Comparison of ENCODE assay signal across 24 mouse cellular contexts in the genomic region with DNA sequence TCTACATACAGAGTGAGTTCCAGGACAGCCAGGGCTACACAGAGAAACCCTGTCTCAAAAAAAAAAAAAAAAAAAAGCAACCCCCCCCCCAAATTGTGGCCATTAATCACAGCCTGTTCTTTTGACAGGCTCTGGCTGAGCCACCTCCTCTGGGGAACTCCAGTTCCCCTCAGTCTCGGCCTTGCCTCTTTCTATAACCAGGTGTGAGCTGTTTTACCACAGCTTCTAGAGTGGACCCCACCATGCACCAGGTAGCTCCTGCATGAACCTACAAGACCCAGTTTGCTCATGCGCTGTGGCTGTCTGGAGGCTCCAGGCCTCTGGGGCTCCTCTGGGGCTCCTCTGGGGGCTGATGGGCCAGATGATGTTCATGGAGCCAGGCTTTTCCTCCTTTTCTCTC. TPM values are rescaled to one million over a fixed set of nuclear protein-coding genes. Genes with fewer than 3 reads are reported as not detected.
DNase-seq lines count a peak whose midpoint lies in the region; TF ChIP-seq lines count a peak whose summit lies in the region.
"Had no signal": no experiment of that assay in that cellular context is flagged by ENCODE, and none has a peak within 500 bp of the region (broad histone marks: within the 10 kb centered on the region; RNA-seq: fewer than 3 reads in every experiment).

No protein-coding gene starts in this region.

- intact Hi-C loops in heart, postnatal 25 days (cut with DNase I), result loop anchor here (5.0 kb wide), 1 partner anchor 33 kb away; the partner anchor contains the start of genes Lyzl4 and Vipr1

- H3K9ac ChIP-seq in CH12.LX (ENCODE audit: insufficient read depth, low read depth), result no peak overlapping the region
- H3K9ac ChIP-seq: embryonic facial prominence, embryonic 13.5 days; forebrain, embryonic 13.5 days; liver, embryonic 13.5 days; lung, embryonic 14.5 days had no signal

- TF ChIP-seq EP300 in CH12.LX (IDR thresholded peaks at IDR 0.05; ENCODE audit: low read length), result no peak

- H3K36me3 ChIP-seq in spleen, adult 2 months (ENCODE audit: control insufficient read depth, insufficient read depth, low read length), result no peaks in the 10 kb centered on the region
- peaks cover 0 to 14% of the 10 kb centered on the region in 2 experiments for H3K36me3 ChIP-seq in CH12.LX (replicated peaks in 1 of 2; ENCODE audit: control insufficient read depth in 1 of 2, insufficient read depth in 1 of 2, low read length in 1 of 2)
- H3K36me3 ChIP-seq: embryonic facial prominence, embryonic 13.5 days; hindbrain, embryonic 10.5 days; liver, embryonic 13.5 days; midbrain, embryonic 10.5 days had no signal

- no peaks in the 10 kb centered on the region for H3K79me2 ChIP-seq in CH12.LX (replicated peaks; ENCODE audit: control insufficient read depth, extremely low read depth, insufficient read depth, poor library complexity, severe bottlenecking)

- H3K4me2 ChIP-seq in CH12.LX (ENCODE audit: insufficient read depth, low read depth, poor library complexity, severe bottlenecking), result 0 out of 2 replicates have a peak overlapping the region, but pooled peaks have one; percentile 4
- H3K4me2 ChIP-seq: embryonic facial prominence, embryonic 13.5 days; forebrain, embryonic 13.5 days; liver, embryonic 13.5 days; lung, embryonic 14.5 days had no signal

- H3K27ac ChIP-seq in spleen, adult 2 months (ENCODE audit: insufficient read depth, low read length), result peak overlapping the region; percentile 84
- H3K27ac ChIP-seq in CH12.LX (ENCODE audit: insufficient read depth, low read depth), result no peak overlapping the region
- H3K27ac ChIP-seq: embryonic facial prominence, embryonic 13.5 days; forebrain, embryonic 13.5 days; hindbrain, embryonic 10.5 days; hindbrain, postnatal 0 days; layer of hippocampus, adult 2 months; liver, embryonic 13.5 days; midbrain, embryonic 10.5 days had no signal

- dilution Hi-C loops in CH12.LX (cut with MboI; ENCODE audit: extremely low pct_ligation_motif_present, extremely low pct_unique_long_range_greater_than_20kb, low sequenced_read_pairs), result no loop called here

- TF ChIP-seq RAD21 in CH12.LX (IDR thresholded peaks at IDR 0.05; ENCODE audit: low read depth, low read length), result no peak

- 31% methylated on average over 2 of the region's 2 CpGs for WGBS in spleen, adult 2 months

- H3K27me3 ChIP-seq in spleen, adult 2 months (ENCODE audit: control insufficient read depth, insufficient read depth, low read length), result no peaks in the 10 kb centered on the region
- H3K27me3 ChIP-seq in CH12.LX (replicated peaks), result peaks cover 2% of the 10 kb centered on the region

- in situ Hi-C loops in CH12.LX (cut with MboI; ENCODE audit: low pct_ligation_motif_present, low pct_unique_long_range_greater_than_20kb, low sequenced_read_pairs), result no loop called here

- H3K9me3 ChIP-seq in CH12.LX (replicated peaks; ENCODE audit: low read length), result no peaks in the 10 kb centered on the region
- H3K9me3 ChIP-seq: embryonic facial prominence, embryonic 13.5 days; forebrain, embryonic 13.5 days; hindbrain, embryonic 10.5 days; liver, embryonic 13.5 days; midbrain, embryonic 10.5 days had no signal

- H3K4me1 ChIP-seq in spleen, adult 2 months (ENCODE audit: control insufficient read depth, insufficient read depth, insufficient read length), result peaks cover 41% of the 10 kb centered on the region; the same call in 1 of the 2 replicates
- peaks cover 25 to 76% of the 10 kb centered on the region in 2 experiments for H3K4me1 ChIP-seq in CH12.LX (ENCODE audit: control insufficient read depth in 1 of 2, insufficient read depth in 2 of 2)

- no peak for DNase-seq in spleen, adult 2 months (ENCODE audit: low read depth in 1 of 2, low spot score in 2 of 2)
- no peak for DNase-seq in spleen, postnatal 4 days (ENCODE audit: low spot score in 2 of 2)
- peak; percentile 27 for DNase-seq in CD4-positive helper T cell, adult 2 months (ENCODE audit: low read depth, low spot score)
- no peak for DNase-seq in CH12.LX (ENCODE audit: extremely low read depth)
- peak; percentile 36 to 42 for DNase-seq in natural killer cell, adult 2 months (ENCODE audit: low spot score in 2 of 2)
- no peak for DNase-seq in heart, postnatal 25 days (ENCODE audit: low spot score)
- no peak for DNase-seq in cerebellum, postnatal 14 days
- DNase-seq: cerebellum, adult 18-20 months; cerebellum, postnatal 25 days; liver, embryonic 13.5 days; lung, embryonic 14.5 days had no signal

- TF ChIP-seq POLR2A in spleen, adult 2 months (IDR thresholded peaks at IDR 0.05; ENCODE audit: low read depth, low read length), result no peak
- no peak for TF ChIP-seq POLR2A in CH12.LX (IDR thresholded peaks at IDR 0.05; ENCODE audit: low read depth, low read length)

- H3K4me3 ChIP-seq in spleen, adult 2 months (ENCODE audit: extremely low read depth, insufficient read depth, insufficient read length), result peak overlapping the region; percentile 55
- H3K4me3 ChIP-seq in CH12.LX (replicated peaks in 1 of 3; ENCODE audit: low read depth in 2 of 3, low read length in 2 of 3, poor library complexity in 1 of 3), result peak overlapping the region in 1 of 3 experiments; percentile 26
- H3K4me3 ChIP-seq: embryonic facial prominence, embryonic 13.5 days; erythroblast, embryonic 14.5 days; forebrain, embryonic 13.5 days; hindbrain, embryonic 10.5 days; layer of hippocampus, adult 2 months; liver, embryonic 13.5 days; midbrain, embryonic 10.5 days had no signal

- TF ChIP-seq CTCF in spleen, adult 2 months (IDR thresholded peaks at IDR 0.05; ENCODE audit: extremely low read depth, insufficient read depth, insufficient read length, insufficient replicate concordance), result no peak
- TF ChIP-seq CTCF in CH12.LX (conservative IDR thresholded peaks at IDR 0.05 in 1 of 2, IDR thresholded peaks at IDR 0.05 in 1 of 2; ENCODE audit: low read depth in 2 of 2, low read length in 2 of 2), result no peak

TF ChIP-seq in CH12.LX, 34 proteins besides CTCF, POLR2A, EP300 and RAD21:
- TF ChIP-seq NELFE (IDR thresholded peaks at IDR 0.05; ENCODE audit: low read depth, low read length), result no peak
- TF ChIP-seq MYC (IDR thresholded peaks at IDR 0.05; ENCODE audit: low read depth, low read length), result no peak
- no peak for TF ChIP-seq NRF1 (IDR thresholded peaks at IDR 0.05; ENCODE audit: low read depth, low read length)
- TF ChIP-seq E2F4 (IDR thresholded peaks at IDR 0.05; ENCODE audit: insufficient replicate concordance, low read depth, low read length), result no peak
- no peak for TF ChIP-seq ELF1 (IDR thresholded peaks at IDR 0.05; ENCODE audit: low read depth, low read length)
- TF ChIP-seq MAFK (IDR thresholded peaks at IDR 0.05; ENCODE audit: insufficient replicate concordance, low read length), result no peak
- no peak for TF ChIP-seq IRF4 (IDR thresholded peaks at IDR 0.05; ENCODE audit: low read depth, low read length)
- TF ChIP-seq MAZ (IDR thresholded peaks at IDR 0.05; ENCODE audit: low read depth, low read length), result no peak
- TF ChIP-seq POLR2AphosphoS2 (IDR thresholded peaks at IDR 0.05; ENCODE audit: low read depth, low read length), result no peak
- no peak for TF ChIP-seq ETS1 (conservative IDR thresholded peaks at IDR 0.05; ENCODE audit: low read depth, low read length)
- TF ChIP-seq JUN (IDR thresholded peaks at IDR 0.05; ENCODE audit: insufficient read depth, low read depth, low read length), result no peak
- no peak for TF ChIP-seq RCOR1 (conservative IDR thresholded peaks at IDR 0.05; ENCODE audit: low read depth, low read length)
- no peak for TF ChIP-seq MEF2A (IDR thresholded peaks at IDR 0.05; ENCODE audit: borderline replicate concordance, low read depth, low read length)
- no peak for TF ChIP-seq TCF12 (IDR thresholded peaks at IDR 0.05; ENCODE audit: low read depth, low read length)
- TF ChIP-seq ZNF384 (IDR thresholded peaks at IDR 0.05; ENCODE audit: low read depth, low read length), result no peak
- TF ChIP-seq GABPA (IDR thresholded peaks at IDR 0.05; ENCODE audit: insufficient replicate concordance, low read depth, low read length), result no peak
- TF ChIP-seq SMC3 (IDR thresholded peaks at IDR 0.05; ENCODE audit: low read depth, low read length), result no peak
TF ChIP-seq in CH12.LX: peak in this region for 0.

RNA-seq across cellular contexts. Expression of gene Sec22c, which starts 29.7 kb away (rescaled TPM):
- polyA plus RNA-seq in spleen, adult 2 months (2012; rRNA removed), result 10.0 and 12.0 TPM in 2 replicates
- total RNA-seq in CH12.LX (2012; rRNA removed), result 3.2 and 4.0 TPM in 2 replicates
- 2.4 and 2.5 TPM in 2 replicates for total RNA-seq in CH12.LX (2014; rRNA removed)
- 4.6 and 5.7 TPM in 2 replicates for polyA plus RNA-seq in CH12.LX (2012; ENCODE audit: insufficient read length, low read depth)
- total RNA-seq in heart, postnatal 25 days (2021), result 1 to 10 TPM; 4.6 to 6.8 TPM

RNA-seq across cellular contexts. Expression of gene Vipr1, which starts 33.0 kb away (rescaled TPM):
- 7.2 and 8.0 TPM in 2 replicates for polyA plus RNA-seq in spleen, adult 2 months (2012; rRNA removed)
- total RNA-seq in CH12.LX (2012; rRNA removed) (0.04 and 0.08 TPM in 2 replicates), CH12.LX (2014; rRNA removed) (not detected in 2 replicates)
- polyA plus RNA-seq in CH12.LX (2012; ENCODE audit: insufficient read length, low read depth), result 0.11 TPM in 2 replicates
- total RNA-seq in heart, postnatal 25 days (2021), result 1 to 10 TPM; 1.4 to 2.1 TPM
- polyA plus RNA-seq: erythroblast, embryonic 14.5 days; kidney, embryonic 14.5 days had no signal

RNA-seq across cellular contexts. Expression of gene Lyzl4, which starts 33.7 kb away (rescaled TPM):
- polyA plus RNA-seq in spleen, adult 2 months (2012; rRNA removed), result 0.11 TPM in 1 of 2 replicates, not detected in the other
- total RNA-seq in CH12.LX (2012; rRNA removed) (not detected in 2 replicates), CH12.LX (2014; rRNA removed) (not detected in 2 replicates)
- polyA plus RNA-seq in CH12.LX (2012; ENCODE audit: insufficient read length, low read depth), result not detected in 2 replicates
- not detected for total RNA-seq in heart, postnatal 25 days (2021)
- total RNA-seq: adrenal gland, adult 18-20 months; gastrocnemius, adult 18-20 months; hindbrain, postnatal 0 days; neutrophil, adult 5-6 weeks had no signal
- polyA plus RNA-seq: C2C12; erythroblast, embryonic 14.5 days; forebrain, embryonic 13.5 days; hindbrain, embryonic 10.5 days; limb, embryonic 11.5 days; lung, embryonic 14.5 days; midbrain, embryonic 10.5 days had no signal

RNA-seq across cellular contexts. Expression of gene Ss18l2, which starts 34.6 kb away (rescaled TPM):
- 5.8 and 10.4 TPM in 2 replicates for polyA plus RNA-seq in spleen, adult 2 months (2012; rRNA removed)
- total RNA-seq in CH12.LX (2012; rRNA removed), result 40.2 and 57.6 TPM in 2 replicates
- total RNA-seq in CH12.LX (2014; rRNA removed), result 77.0 and 82.2 TPM in 2 replicates
- polyA plus RNA-seq in CH12.LX (2012; ENCODE audit: insufficient read length, low read depth), result 41.5 and 52.9 TPM in 2 replicates
- total RNA-seq in heart, postnatal 25 days (2021), result 100 to 1,000 TPM; 138 to 145 TPM

RNA-seq across cellular contexts. Expression of gene Nktr, which starts 43.4 kb away (rescaled TPM):
- 36.6 and 38.7 TPM in 2 replicates for polyA plus RNA-seq in spleen, adult 2 months (2012; rRNA removed)
- 31.0 and 39.3 TPM in 2 replicates for total RNA-seq in CH12.LX (2012; rRNA removed)
- total RNA-seq in CH12.LX (2014; rRNA removed), result 29.1 and 32.2 TPM in 2 replicates
- 65.0 and 65.4 TPM in 2 replicates for polyA plus RNA-seq in CH12.LX (2012; ENCODE audit: insufficient read length, low read depth)
- total RNA-seq in heart, postnatal 25 days (2021), result 10 to 100 TPM; 29.1 to 38.1 TPM

Comparison
In these comparisons a context has a peak if more than half of its experiments do, and no peak if none do; other contexts are left out.
1. DNase-seq: peak in CD4-positive helper T cell, adult 2 months (single experiment) and natural killer cell, adult 2 months (2 of 2); none in spleen, adult 2 months (0 of 2), spleen, postnatal 4 days (0 of 2), CH12.LX (single experiment), heart, postnatal 25 days (single experiment) and cerebellum, postnatal 14 days (0 of 2).